ENCODE assay signal across 10 mouse cellular contexts in genomic region chr14:58150471-58150855, GRCm38 (mm10).
DNase-seq lines count a peak whose midpoint lies in the region; ATAC-seq lines count a peak whose summit lies in the region.
"Had no signal": no experiment of that assay in that cellular context is flagged by ENCODE, and none has a peak within 500 bp of the region (broad histone marks: within the 10 kb centered on the region; RNA-seq: fewer than 3 reads in every experiment).

No protein-coding gene starts in this region.

- ATAC-seq in kidney, embryonic 14.5 days (ENCODE audit: low FRiP score, low TSS enrichment): no peak
- ATAC-seq in embryonic facial prominence, embryonic 15.5 days (ENCODE audit: insufficient number of reproducible peaks, low FRiP score, low TSS enrichment, low read depth): no peak
- ATAC-seq in hindbrain, embryonic 14.5 days (ENCODE audit: low FRiP score): no peak
- ATAC-seq in neural tube, embryonic 13.5 days (ENCODE audit: low read depth): no peak

- H3K36me3 ChIP-seq in kidney, embryonic 14.5 days (ENCODE audit: control insufficient read depth, insufficient read depth, low read length): no peaks in the 10 kb centered on the region
- H3K36me3 ChIP-seq in embryonic facial prominence, embryonic 15.5 days: no peaks in the 10 kb centered on the region
- H3K36me3 ChIP-seq in hindbrain, embryonic 14.5 days (replicated peaks; ENCODE audit: control insufficient read depth, insufficient read depth): no peaks in the 10 kb centered on the region
- H3K36me3 ChIP-seq in neural tube, embryonic 13.5 days: no peaks in the 10 kb centered on the region

- H3K9ac ChIP-seq in kidney, embryonic 14.5 days (ENCODE audit: low read depth, low read length): no peak overlapping the region
- H3K9ac ChIP-seq in embryonic facial prominence, embryonic 15.5 days: no peak overlapping the region
- no peak overlapping the region for H3K9ac ChIP-seq in hindbrain, embryonic 14.5 days
- no peak overlapping the region for H3K9ac ChIP-seq in neural tube, embryonic 13.5 days

- peak overlapping the region; percentile 15; the same call in 1 of the 2 replicates for H3K27ac ChIP-seq in kidney, embryonic 14.5 days (ENCODE audit: low read depth, low read length)
- no peak overlapping the region for H3K27ac ChIP-seq in embryonic facial prominence, embryonic 15.5 days (replicated peaks)
- H3K27ac ChIP-seq in hindbrain, embryonic 14.5 days: no peak overlapping the region
- no peak overlapping the region for H3K27ac ChIP-seq in neural tube, embryonic 13.5 days (replicated peaks)
- H3K27ac ChIP-seq: gastrocnemius, adult 2 months had no signal

- H3K27me3 ChIP-seq in kidney, embryonic 14.5 days (ENCODE audit: control insufficient read depth, insufficient read depth, low read length): no peaks in the 10 kb centered on the region
- no peaks in the 10 kb centered on the region for H3K27me3 ChIP-seq in embryonic facial prominence, embryonic 15.5 days
- H3K27me3 ChIP-seq in hindbrain, embryonic 14.5 days (ENCODE audit: control insufficient read depth, insufficient read depth, low read length): no peaks in the 10 kb centered on the region
- H3K27me3 ChIP-seq in neural tube, embryonic 13.5 days: no peaks in the 10 kb centered on the region

- DNase-seq in kidney, postnatal 10 days: no peak
- no peak for DNase-seq in hindbrain, embryonic 14.5 days (ENCODE audit: low spot score)
- DNase-seq in urinary bladder, postnatal 4 days (ENCODE audit: low spot score in 2 of 2): no peak
- no peak for DNase-seq in layer of hippocampus, adult 9-10 months (ENCODE audit: low spot score)
- DNase-seq: gastrocnemius, adult 2 months; lung, postnatal 10 days had no signal

- peak overlapping the region; percentile 25 for H3K4me2 ChIP-seq in kidney, embryonic 14.5 days (replicated peaks; ENCODE audit: low read depth, low read length)
- H3K4me2 ChIP-seq in embryonic facial prominence, embryonic 15.5 days (replicated peaks): 0 out of 2 replicates have a peak overlapping the region, but pooled peaks have one; percentile 6
- peak overlapping the region; percentile 34; the same call in 1 of the 2 replicates for H3K4me2 ChIP-seq in hindbrain, embryonic 14.5 days (replicated peaks)
- H3K4me2 ChIP-seq in neural tube, embryonic 13.5 days: peak overlapping the region; percentile 33

- 38% methylated on average over 13 of the region's 13 CpGs for WGBS in kidney, embryonic 14.5 days
- WGBS in embryonic facial prominence, embryonic 15.5 days: 60% methylated on average over 13 of the region's 13 CpGs
- 70% methylated on average over 13 of the region's 13 CpGs for WGBS in hindbrain, embryonic 14.5 days
- WGBS in neural tube, embryonic 13.5 days: 72% methylated on average over 13 of the region's 13 CpGs

- H3K4me3 ChIP-seq in kidney, embryonic 14.5 days (ENCODE audit: low read length): no peak overlapping the region
- no peak overlapping the region for H3K4me3 ChIP-seq in embryonic facial prominence, embryonic 15.5 days (replicated peaks)
- H3K4me3 ChIP-seq in hindbrain, embryonic 14.5 days (replicated peaks; ENCODE audit: low read length): no peak overlapping the region
- no peak overlapping the region for H3K4me3 ChIP-seq in neural tube, embryonic 13.5 days
- H3K4me3 ChIP-seq: gastrocnemius, adult 2 months; myocyte had no signal

- no peaks in the 10 kb centered on the region for H3K9me3 ChIP-seq in kidney, embryonic 14.5 days (ENCODE audit: control insufficient read depth, low read length)
- no peaks in the 10 kb centered on the region for H3K9me3 ChIP-seq in embryonic facial prominence, embryonic 15.5 days (replicated peaks)
- H3K9me3 ChIP-seq in hindbrain, embryonic 14.5 days (ENCODE audit: control insufficient read depth, low read length): no peaks in the 10 kb centered on the region
- H3K9me3 ChIP-seq in neural tube, embryonic 13.5 days: no peaks in the 10 kb centered on the region

- H3K4me1 ChIP-seq in kidney, embryonic 14.5 days (ENCODE audit: control insufficient read depth, insufficient read depth, low read length): peaks cover 5% of the 10 kb centered on the region
- H3K4me1 ChIP-seq in embryonic facial prominence, embryonic 15.5 days: peaks cover 6% of the 10 kb centered on the region
- H3K4me1 ChIP-seq in hindbrain, embryonic 14.5 days (replicated peaks; ENCODE audit: control insufficient read depth, insufficient read depth, low read length): peaks cover 8% of the 10 kb centered on the region; the same call in 1 of the 2 replicates
- H3K4me1 ChIP-seq in neural tube, embryonic 13.5 days (replicated peaks): peaks cover 17% of the 10 kb centered on the region
